Mouse (Mus musculus): Measurements from ENCODE around the gene Paqr8.
A peak's percentile ranks its signal among the peaks of the same experiment; 100 is the strongest.
"Not testable (repeated sequence)": the region's sequence is repeated elsewhere in the genome, so short reads cannot be mapped to it uniquely, and the experiment has no call there.

Paqr8 gene

DNA sequence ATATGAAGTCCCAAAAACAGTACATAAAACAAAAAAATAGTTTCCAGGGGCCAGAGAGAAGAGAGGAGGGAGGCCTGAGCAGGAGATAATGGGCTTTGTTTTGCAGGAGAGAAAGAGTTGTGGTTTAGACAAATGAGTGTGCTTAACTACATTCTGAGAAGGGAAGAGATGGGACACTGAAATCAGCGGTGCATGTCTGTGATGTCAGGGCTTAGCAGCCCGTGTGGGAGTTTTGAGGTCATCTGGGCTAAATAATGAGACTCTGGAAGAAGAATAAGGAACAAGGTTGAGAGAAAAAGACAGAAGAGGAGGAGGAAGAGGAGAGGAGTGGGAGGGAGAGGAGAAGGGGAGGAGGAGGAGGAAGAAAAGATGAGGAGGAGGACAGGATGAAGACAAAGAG lies 21.7 kb downstream of the Paqr8 start:
- DNase-seq (ENCODE audit: low spot score in 2 of 2), result no peak

DNA sequence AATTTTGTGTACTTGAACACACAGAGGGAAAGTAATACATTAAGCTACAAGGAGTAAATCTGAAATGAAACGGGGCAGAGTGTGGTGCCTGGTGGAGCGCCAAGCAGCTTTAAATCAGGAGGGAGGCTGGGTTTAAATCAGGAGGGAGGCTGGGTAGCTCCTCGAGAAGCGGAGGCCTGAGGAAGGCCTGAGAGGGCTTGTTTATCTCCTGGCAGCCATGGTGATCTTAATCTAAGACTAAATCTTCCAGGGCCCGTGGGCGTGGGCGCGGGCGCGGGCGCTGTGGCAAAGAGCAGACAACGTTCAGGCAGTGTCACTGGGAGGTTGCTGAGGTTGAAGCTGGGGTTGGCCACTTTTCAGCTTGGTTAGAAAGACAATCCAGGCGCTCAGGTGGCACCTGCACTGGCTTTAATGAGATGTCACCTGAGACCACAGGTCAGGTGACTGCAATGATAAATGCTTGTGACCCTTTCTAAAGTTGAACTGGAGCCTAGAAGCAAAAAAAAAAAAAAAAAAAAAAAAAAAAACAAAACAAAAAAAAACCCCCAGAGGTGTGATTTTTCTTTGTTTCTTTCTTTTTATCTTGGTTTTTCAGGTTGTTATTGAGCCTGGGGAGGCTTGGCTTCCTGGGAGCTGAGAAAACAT lies 22.2 kb downstream of the Paqr8 start:
- DNase-seq (ENCODE audit: low spot score in 2 of 2), result no peak

DNA sequence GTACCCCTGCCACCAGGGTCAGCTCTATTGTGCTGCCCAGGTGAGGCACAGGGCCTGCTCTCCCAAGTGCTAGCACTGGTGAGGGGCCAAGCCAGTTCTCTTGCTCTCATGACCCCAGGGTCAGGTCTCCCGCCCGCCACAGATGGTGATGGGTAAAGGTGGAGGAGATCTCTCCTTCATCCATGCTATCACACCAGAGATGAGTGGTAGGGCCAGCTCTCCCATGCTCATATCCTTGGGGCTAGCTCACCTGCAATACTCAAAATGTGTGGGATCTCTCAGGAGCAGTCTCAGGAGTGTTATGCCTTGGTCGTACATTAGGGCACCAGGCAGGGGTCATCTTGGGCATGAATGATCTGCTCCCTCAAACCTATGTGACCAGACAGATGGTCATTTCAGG lies 24.4 kb downstream of the Paqr8 start:
- no peak for DNase-seq (ENCODE audit: low spot score in 2 of 2)

GRCm38 (mm10) chr1:20915608-20916007 lies 25.2 kb downstream of the Paqr8 start:
- DNase-seq (ENCODE audit: low spot score in 2 of 2), result no peak

DNA sequence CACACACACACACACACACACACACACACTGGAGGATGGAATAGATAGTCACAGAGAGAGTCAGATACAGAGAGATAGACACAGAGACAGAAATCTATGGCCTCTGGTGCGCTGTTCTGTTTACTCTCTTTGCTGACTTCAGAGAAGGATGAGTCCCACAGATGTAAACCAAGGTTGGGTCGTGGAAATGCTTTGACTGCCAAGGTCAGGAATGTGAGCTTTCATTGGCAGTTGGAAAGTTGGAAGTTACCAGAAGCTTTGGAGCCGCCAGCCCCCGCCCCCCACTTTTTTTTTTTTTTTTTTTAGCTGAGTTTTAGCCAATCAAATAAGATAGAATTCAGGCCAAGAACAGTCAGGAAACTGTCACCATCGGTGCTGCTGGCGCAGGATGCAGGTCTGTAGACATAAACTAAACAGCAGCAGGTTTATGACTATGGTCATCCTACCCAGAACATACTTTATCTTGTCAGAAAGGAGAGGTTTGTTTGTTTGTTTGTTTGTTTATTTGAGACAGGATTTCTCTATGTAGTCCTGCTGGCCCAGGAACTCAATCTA lies 27.2 kb downstream of the Paqr8 start:
- no peak for DNase-seq (ENCODE audit: low spot score in 2 of 2)

- DNase-seq (ENCODE audit: low spot score in 2 of 2), result no peak
Observed at GRCm38 (mm10) chr1:20919728-20920127, 29.3 kb downstream of the Paqr8 start.

DNA sequence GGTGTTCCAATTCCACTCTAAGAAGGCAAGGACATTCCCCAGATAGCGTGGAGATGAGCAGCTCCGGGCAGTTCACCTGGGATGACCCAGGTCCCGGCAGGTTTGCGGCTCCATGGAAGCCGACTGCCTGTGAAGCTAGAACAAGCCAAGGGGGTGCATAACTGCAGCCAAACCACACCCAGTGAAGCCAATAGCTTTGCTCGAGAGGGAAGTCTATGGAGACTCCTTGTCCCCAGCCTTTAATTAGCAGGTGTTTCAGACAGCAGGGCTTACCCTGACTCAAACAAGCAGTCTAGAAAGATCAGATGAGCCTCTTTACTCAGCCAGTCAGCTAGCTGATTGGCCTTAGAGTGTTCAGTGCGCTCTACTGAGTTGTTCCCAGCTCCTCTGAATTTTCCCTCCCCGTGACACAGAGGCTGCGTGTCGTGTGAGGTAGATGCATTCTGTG lies 30.7 kb downstream of the Paqr8 start:
- no peak for DNase-seq (ENCODE audit: low spot score in 2 of 2)

GRCm38 (mm10) chr1:20922612-20923399 lies 32.4 kb downstream of the Paqr8 start:
- DNase-seq (ENCODE audit: low spot score in 2 of 2), result no peak

GRCm38 (mm10) chr1:20925324-20925723 lies 34.9 kb downstream of the Paqr8 start:
- not testable (repeated sequence) for DNase-seq (ENCODE audit: low spot score in 2 of 2)

- no peak for DNase-seq (ENCODE audit: low spot score in 2 of 2)
Observed at GRCm38 (mm10) chr1:20925926-20926325, 35.5 kb downstream of the Paqr8 start.

GRCm38 (mm10) chr1:20926376-20926775 lies 36.0 kb downstream of the Paqr8 start:
- no peak for DNase-seq (ENCODE audit: low spot score in 2 of 2)

- DNase-seq (ENCODE audit: low spot score in 2 of 2), result no peak
Observed at GRCm38 (mm10) chr1:20928487-20928886, 38.1 kb downstream of the Paqr8 start.

GRCm38 (mm10) chr1:20933457-20933856 lies 43.1 kb downstream of the Paqr8 start:
- peak; percentile 49 to 61 for DNase-seq (ENCODE audit: low spot score in 2 of 2)

DNA sequence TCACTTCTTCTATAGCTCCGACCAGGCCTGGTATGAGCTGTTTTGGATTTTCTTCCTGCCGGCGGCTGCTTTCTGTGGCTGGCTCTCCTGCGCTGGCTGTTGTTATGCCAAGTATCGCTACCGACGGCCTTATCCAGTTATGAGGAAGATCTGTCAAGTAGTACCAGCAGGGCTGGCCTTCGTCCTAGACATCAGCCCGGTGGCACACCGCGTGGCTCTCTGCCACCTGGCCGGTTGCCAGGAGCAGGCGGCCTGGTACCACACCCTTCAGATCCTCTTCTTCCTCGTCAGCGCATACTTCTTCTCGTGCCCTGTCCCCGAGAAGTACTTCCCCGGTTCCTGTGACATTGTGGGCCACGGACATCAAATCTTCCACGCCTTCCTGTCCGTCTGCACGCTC lies 44.7 kb downstream of the Paqr8 start:
- DNase-seq (ENCODE audit: low spot score in 2 of 2), result no peak

DNA sequence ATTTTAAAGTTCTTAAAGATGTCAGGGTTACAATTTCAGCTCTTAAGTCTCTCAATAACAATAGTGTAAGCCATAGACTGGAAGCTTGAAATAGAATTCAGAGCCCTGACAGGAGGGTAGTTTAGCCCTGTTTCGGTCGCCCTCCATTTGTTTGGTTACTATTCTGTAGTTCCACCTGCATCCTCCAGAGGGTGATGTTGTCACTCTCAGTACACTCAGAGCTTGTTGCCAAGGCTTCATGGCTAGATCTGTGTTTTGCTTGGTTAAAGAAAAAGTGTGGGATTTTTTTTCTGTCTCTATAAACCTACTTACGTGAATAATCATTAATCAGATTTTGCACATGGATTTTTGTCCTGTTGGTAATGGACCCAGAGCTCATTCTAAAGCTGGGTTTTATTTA lies 48.6 kb downstream of the Paqr8 start:
- no peak for DNase-seq (ENCODE audit: low spot score in 2 of 2)

DNA sequence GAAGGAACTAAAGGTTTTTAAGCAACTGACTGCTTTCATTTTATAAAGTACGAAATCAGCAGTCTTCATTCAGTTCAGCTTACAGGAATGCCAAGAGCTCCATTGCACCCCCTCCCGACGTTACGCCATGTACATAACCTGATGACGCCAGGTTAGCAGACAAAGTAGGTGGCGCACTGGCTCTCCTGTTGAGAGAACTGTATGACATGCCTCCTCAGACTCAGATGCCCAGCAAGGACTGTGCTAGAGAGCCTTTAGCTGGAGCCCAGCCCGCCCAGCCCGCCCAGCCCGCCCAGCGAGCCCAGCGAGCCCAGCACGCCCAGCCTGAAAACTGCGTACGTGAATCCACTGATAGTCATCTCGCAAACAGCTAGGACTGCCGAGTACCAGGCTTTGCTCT lies 49.7 kb downstream of the Paqr8 start:
- DNase-seq (ENCODE audit: low spot score in 2 of 2), result no peak

GRCm38 (mm10) chr1:20941322-20941721 lies 50.9 kb downstream of the Paqr8 start:
- no peak for DNase-seq (ENCODE audit: low spot score in 2 of 2)

- DNase-seq (ENCODE audit: low spot score in 2 of 2), result no peak
Observed at GRCm38 (mm10) chr1:20941857-20942256, 51.5 kb downstream of the Paqr8 start.

DNA sequence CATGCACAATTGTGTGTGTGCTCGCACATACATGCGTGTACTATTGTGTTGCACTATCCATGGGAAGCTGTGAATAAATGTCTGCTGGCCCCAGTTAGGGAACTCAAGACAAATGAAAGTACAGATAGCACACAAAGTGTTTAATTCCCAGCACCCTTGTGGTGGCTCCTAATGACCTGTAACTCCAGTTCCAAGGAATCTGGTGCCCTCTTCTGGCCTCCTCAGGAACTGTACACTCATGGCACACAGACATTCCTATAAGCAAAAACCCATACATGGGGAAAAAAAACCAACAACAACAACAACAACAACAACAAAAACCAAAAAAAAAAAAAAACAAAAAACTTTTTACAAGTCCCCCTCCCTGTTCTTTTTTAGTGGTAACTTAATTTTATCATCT lies 52.6 kb downstream of the Paqr8 start:
- DNase-seq (ENCODE audit: low spot score in 2 of 2), result no peak

DNA sequence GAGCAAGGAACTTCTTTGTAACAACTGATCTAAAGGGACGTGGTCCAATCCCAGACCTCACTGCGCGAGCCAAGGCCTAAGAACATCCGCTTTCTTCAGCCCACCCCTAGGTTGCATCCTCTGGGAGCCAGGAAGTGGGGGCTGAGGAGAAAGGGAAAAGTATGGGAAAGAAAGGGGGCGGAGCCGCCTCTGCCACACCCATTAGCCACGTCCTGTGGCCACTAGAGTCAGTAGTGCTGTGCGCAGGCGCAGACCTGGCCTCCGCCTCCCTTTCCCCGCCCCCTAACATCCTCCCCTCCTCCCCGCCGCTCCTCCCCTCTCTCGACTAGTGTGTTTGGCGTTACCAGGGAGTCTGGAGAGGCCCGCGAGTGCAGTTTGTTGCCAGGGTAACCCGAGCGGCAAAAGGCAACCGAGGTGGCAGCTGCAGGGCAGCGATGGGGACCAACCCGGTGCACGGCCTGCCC lies 60.9 kb downstream of the Paqr8 start, which contains the start of gene Efhc1:
Gene Efhc1, plus strand, starts transcription at position 327 of the 464 bp plus-strand sequence.
- DNase-seq (ENCODE audit: low spot score in 2 of 2), result peak; percentile 91 to 94

DNA sequence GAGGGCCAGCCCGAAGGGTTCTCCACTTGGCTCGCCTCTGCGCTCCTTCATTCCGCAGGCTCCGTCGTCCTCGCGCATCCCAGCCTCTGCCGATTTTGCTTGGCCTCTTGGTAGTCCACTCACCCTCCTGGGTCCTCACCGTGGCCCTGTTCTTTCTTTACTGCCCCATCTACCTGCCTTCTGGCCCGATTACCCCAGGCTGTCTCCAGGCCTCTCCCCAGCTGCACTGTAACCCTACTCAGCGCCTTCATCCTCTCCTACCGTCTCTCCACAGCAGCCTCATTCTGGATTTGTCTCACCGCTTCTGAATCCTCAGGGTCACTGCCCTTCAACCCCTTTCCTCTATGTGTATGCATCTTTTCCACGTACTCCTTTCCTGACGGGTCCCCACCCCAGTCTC lies 61.4 kb downstream of the Paqr8 start:
- DNase-seq (ENCODE audit: low spot score in 2 of 2), result no peak

DNA sequence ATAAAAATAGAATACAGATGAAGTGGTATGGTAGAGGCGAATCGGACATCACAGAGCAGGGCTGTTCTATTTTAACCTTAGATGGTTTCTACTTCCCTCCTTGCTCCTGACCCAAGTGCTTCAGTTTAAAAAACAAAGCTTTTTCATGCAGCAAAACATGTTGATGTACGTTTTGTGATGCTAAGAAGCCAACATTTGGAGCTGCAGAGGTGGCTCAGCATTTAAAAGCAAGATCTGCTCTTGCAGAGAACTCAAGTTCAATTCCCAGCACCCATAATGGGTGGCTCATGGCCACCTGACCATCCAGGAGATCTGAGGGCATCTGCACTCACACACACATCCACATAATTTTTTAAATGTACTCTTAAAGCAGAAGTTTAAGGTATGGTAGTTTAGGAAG lies 64.5 kb downstream of the Paqr8 start:
- DNase-seq (ENCODE audit: low spot score in 2 of 2), result no peak

GRCm38 (mm10) chr1:20969642-20970041 lies 79.2 kb downstream of the Paqr8 start:
- no peak for DNase-seq (ENCODE audit: low spot score in 2 of 2)

All from right cerebral cortex, postnatal 36 days (tissue).